Mouse (Mus musculus) intestine, embryonic 16.5 days (tissue): ENCODE measurements at regions not wholly inside any gene's neighbourhood (a gene's known extent, or its start where the extent isn't known, plus 50 kb on each side); places are given as distances from the start of the nearest gene placed in this dataset.

Experiments
- ATAC-seq: fragments of 200-750 bp; cut with Nextera tagmentation; 2 replicates; pipeline ENCODE4 v1.8.0; 2017; ENCODE audit warnings: moderate TSS enrichment, moderate library complexity
- H3K27ac ChIP-seq: fragments of 300-500 bp; sonication (generic); 2 replicates; pipeline ENCODE4 v1.5.1; 2014; ENCODE audit warnings: mild to moderate bottlenecking, low read length
- H3K27me3 ChIP-seq: fragments of 300-500 bp; sonication (generic); replicated peaks from 2 replicates; pipeline ENCODE4 v1.6.1; 2014; ENCODE audit warnings: low read length, control low read depth, mixed read lengths; ENCODE audit not compliant: control insufficient read depth, insufficient read depth
- H3K36me3 ChIP-seq: fragments of 300-500 bp; sonication (generic); 2 replicates; pipeline ENCODE4 v1.6.1; 2014; ENCODE audit warnings: low read length, control low read depth; ENCODE audit not compliant: control insufficient read depth, insufficient read depth
- H3K4me1 ChIP-seq: fragments of 300-500 bp; sonication (generic); 2 replicates; pipeline ENCODE4 v1.6.1; 2014; ENCODE audit warnings: low read length, control low read depth, mixed read lengths; ENCODE audit not compliant: control insufficient read depth, insufficient read depth
- H3K4me2 ChIP-seq: fragments of 300-500 bp; sonication (generic); 2 replicates; pipeline ENCODE4 v1.6.1; 2014; ENCODE audit warnings: low read depth, low read length, control low read depth
- H3K4me3 ChIP-seq: fragments of 300-500 bp; sonication (generic); 2 replicates; pipeline ENCODE4 v1.5.1; 2014; ENCODE audit warnings: mild to moderate bottlenecking, low read length
- H3K9ac ChIP-seq: fragments of 300-500 bp; sonication (generic); 2 replicates; pipeline ENCODE4 v1.6.1; 2014; ENCODE audit warnings: low read depth, low read length
- H3K9me3 ChIP-seq: fragments of 300-500 bp; sonication (generic); 2 replicates; pipeline ENCODE4 v1.6.1; 2016; ENCODE audit warnings: low read length, control low read depth; ENCODE audit not compliant: control insufficient read depth
- WGBS: fragments of 180-500 bp; shearing (Covaris S2); extraction: QIAGEN DNeasy Blood & Tissue Kit; methylation state at CpG from one replicate; pipeline ENCODE4 v1.1.7; 2014; 5-methylcytosine and 5-hydroxymethylcytosine counted together

DNA sequence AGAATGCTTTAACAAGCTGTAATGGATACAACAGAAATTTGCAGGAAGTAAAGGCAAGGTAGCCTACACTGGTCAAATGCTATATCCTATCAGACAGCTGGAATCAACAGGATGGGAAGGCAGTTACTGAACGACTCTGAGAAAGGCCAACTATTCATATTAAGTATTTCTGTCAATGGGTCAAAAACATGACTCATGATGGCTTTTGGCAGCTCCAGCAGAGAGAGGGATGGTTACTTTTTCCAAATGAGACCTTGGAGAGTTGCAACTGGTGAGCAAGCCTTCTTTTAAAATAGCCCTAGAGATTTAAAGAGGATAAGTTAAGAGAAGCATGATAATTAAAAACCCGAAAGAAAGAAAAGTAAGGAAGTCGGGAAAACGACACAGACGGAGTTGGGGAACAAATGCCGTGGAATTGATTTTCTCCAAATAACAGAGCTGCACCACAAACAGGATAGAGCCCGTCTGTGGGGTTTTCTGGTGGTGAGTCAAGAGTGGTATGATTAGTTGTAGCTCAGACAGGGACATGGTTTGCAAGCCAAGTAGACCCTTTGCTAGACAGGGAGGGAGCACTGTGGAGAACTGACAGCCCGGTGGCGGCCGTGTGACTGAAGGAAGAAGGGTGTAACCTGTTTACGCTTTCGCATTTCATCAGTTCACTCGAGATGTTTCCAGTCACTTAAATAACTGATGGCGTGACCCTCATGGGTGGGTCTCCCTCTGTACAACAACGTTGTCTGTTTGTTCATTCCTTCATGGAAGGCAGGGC is 3638.1 kb upstream of the Gm7489 start:
- Histone ChIP-seq H3K27ac (no peak overlapping the region), H3K27me3 (no peaks in the 10 kb centered on the region), H3K36me3 (no peaks in the 10 kb centered on the region), H3K4me3 (no peak overlapping the region), H3K4me1 (no peaks in the 10 kb centered on the region), H3K4me2 (no peak overlapping the region), H3K9ac (no peak overlapping the region), H3K9me3 (no peaks in the 10 kb centered on the region)
- 80% methylated on average over 15 of the region's 15 CpGs for WGBS
- ATAC-seq, result no peak

DNA sequence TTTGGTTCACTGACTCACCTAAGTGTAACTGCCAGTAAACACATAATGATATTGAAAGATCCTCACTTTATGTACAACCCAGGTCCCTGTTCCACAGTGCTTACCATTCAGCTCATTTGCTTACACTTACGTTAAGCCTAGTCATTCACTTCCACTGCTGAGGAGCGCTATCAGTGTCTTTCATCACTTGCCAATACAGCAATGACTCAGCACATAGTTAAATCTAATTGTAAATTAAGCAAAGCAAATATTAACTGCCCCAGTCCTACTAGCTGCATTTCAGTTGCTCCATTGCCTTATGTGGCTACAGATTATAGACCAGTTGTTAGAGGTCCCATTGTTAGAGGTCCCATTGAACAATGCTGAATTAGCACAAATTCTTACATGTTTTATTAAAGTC is 3624.6 kb upstream of the Gm7489 start:
- ATAC-seq, result no peak
- H3K9me3 ChIP-seq, result no peaks in the 10 kb centered on the region
- WGBS, result 81% methylated on average over 2 of the region's 2 CpGs
- no peaks in the 10 kb centered on the region for H3K36me3 ChIP-seq
- no peak overlapping the region for H3K27ac ChIP-seq
- no peaks in the 10 kb centered on the region for H3K27me3 ChIP-seq
- H3K4me3 ChIP-seq, result no peak overlapping the region
- H3K9ac ChIP-seq, result no peak overlapping the region
- no peaks in the 10 kb centered on the region for H3K4me1 ChIP-seq
- no peak overlapping the region for H3K4me2 ChIP-seq

DNA sequence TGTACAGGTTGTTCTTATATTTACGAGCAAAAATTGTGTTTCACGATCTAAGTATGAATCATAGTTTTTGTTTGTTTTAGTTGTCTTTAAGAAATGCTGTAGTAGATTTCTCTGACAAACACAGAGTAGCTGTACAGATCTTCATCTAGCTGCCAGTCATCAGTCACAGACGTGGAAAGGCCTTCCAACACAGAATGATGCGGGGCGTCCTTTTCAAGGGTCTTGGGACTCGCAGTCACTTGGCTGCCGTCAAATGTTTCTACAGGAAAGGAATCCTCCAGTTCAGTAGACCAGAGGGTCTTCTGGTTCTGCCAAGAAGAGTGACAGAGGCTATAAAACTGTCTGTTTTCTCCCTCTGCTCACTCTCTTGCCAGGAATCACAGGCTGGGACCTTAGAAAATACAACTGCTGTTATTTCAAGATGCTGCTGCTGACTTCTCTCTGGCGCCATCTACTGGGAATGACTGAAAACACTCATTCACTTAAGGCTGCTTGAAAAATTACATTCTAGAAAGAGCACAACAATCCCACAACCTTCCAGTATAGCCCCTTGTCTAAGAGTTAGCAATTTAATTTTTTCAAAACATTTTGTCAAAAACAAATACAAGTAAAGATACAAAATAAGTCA is 3623.3 kb upstream of the Gm7489 start:
- no peaks in the 10 kb centered on the region for H3K4me1 ChIP-seq
- WGBS, result 60% methylated on average over 8 of the region's 8 CpGs
- H3K27ac ChIP-seq, result no peak overlapping the region
- no peak overlapping the region for H3K4me2 ChIP-seq
- no peak overlapping the region for H3K4me3 ChIP-seq
- no peaks in the 10 kb centered on the region for H3K27me3 ChIP-seq
- no peaks in the 10 kb centered on the region for H3K36me3 ChIP-seq
- no peaks in the 10 kb centered on the region for H3K9me3 ChIP-seq
- ATAC-seq, result no peak
- H3K9ac ChIP-seq, result no peak overlapping the region

DNA sequence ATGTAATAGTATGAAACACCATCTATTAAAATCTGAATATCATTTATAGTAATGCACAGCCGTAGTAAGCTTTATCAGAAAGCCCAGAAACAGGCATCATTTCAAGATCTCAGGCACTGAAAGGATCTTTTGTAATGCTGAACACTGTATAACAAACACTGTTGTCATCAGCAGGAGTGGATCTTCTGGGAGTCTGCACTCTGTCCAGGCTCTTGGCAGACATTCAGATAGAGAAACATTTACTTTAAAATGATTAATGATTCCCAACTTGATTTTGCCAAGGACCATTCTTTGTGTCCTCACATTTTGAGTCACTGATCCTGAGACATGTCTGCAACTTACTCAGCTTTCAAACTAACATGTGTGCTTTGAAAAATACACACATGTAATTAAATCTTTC is 3617.2 kb upstream of the Gm7489 start:
- no peak overlapping the region for H3K27ac ChIP-seq
- peak; percentile 65; the same call in 1 of the 2 replicates for ATAC-seq
- 30% methylated on average over 1 of the region's 1 CpGs for WGBS

DNA sequence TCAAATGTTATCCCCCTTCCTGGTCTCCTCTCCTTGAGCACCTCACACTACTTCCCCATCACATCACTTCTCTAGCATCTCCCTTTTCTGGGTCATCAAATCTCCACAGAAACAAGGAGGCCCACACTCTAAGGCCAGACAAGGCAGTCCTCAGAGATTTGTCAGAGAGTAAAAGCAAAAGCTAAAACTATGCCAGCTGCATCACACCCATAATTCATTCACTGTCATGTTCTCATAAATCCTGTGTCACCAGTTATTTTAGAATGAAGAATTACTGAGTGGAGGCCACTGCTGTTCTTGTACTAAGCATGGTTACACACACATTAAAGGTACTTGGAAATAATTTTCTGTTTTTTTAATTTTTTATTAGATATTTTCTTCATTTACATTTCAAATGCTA is 3613.1 kb upstream of the Gm7489 start:
- no peak overlapping the region for H3K4me2 ChIP-seq
- no peak overlapping the region for H3K4me3 ChIP-seq
- no peaks in the 10 kb centered on the region for H3K9me3 ChIP-seq
- no peaks in the 10 kb centered on the region for H3K4me1 ChIP-seq
- H3K9ac ChIP-seq, result no peak overlapping the region
- H3K36me3 ChIP-seq, result no peaks in the 10 kb centered on the region
- no peak for ATAC-seq
- H3K27me3 ChIP-seq, result no peaks in the 10 kb centered on the region
- no peak overlapping the region for H3K27ac ChIP-seq

More for the DNA sequence above, 3617.2 kb upstream of the Gm7489 start:
- Histone ChIP-seq H3K36me3 (no peaks in the 10 kb centered on the region), H3K9ac (no peak overlapping the region), H3K9me3 (no peaks in the 10 kb centered on the region), H3K27me3 (no peaks in the 10 kb centered on the region), H3K4me2 (no peak overlapping the region), H3K4me1 (no peaks in the 10 kb centered on the region), H3K4me3 (no peak overlapping the region)

DNA sequence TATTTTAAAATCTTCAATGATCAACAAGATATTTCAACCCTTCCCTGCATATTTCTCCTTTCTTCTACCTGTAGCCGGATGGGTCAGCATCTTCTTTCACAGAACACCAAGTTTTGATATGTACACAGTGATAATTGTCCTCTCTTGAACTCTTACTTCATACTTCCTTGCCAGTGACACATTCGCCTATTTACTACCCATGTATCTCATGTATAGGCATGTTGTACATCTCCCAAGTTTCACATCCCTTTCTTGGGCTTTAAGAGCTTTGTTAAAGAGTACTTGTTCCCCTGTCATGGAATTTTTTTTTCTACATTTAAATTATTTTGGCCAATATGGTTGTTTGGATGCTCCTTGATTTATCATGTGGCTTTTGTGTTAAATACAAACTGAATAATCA is 3602.1 kb upstream of the Gm7489 start:
- H3K9me3 ChIP-seq, result no peaks in the 10 kb centered on the region
- no peak overlapping the region for H3K4me2 ChIP-seq
- no peaks in the 10 kb centered on the region for H3K27me3 ChIP-seq
- ATAC-seq, result no peak
- no peak overlapping the region for H3K9ac ChIP-seq
- no peak overlapping the region for H3K27ac ChIP-seq
- 78% methylated on average over 2 of the region's 2 CpGs for WGBS
- no peaks in the 10 kb centered on the region for H3K4me1 ChIP-seq
- H3K36me3 ChIP-seq, result no peaks in the 10 kb centered on the region
- H3K4me3 ChIP-seq, result no peak overlapping the region

DNA sequence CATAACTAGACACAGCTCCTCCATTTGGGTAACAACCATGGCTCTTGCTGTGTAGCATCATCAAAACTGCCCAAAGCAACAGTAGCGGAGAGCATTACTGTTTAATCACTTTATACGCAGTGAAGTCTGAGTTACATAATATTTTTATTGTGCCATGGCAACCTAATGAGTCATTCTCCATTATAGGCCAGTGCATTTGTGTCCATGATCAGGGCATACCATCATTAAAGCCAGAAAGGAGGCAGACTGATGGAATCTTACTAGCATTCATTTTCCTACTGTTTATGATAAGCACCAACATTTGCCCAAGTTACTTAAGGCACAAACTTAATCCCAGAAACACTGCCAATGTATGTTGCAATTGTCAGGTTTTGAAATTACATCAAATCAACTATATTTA is 3601.2 kb upstream of the Gm7489 start:
- H3K4me2 ChIP-seq, result no peak overlapping the region
- no peaks in the 10 kb centered on the region for H3K27me3 ChIP-seq
- no peak overlapping the region for H3K9ac ChIP-seq
- ATAC-seq, result no peak
- H3K36me3 ChIP-seq, result no peaks in the 10 kb centered on the region
- 91% methylated on average over 2 of the region's 2 CpGs for WGBS
- H3K4me1 ChIP-seq, result no peaks in the 10 kb centered on the region
- H3K27ac ChIP-seq, result no peak overlapping the region
- H3K9me3 ChIP-seq, result no peaks in the 10 kb centered on the region
- H3K4me3 ChIP-seq, result no peak overlapping the region

DNA sequence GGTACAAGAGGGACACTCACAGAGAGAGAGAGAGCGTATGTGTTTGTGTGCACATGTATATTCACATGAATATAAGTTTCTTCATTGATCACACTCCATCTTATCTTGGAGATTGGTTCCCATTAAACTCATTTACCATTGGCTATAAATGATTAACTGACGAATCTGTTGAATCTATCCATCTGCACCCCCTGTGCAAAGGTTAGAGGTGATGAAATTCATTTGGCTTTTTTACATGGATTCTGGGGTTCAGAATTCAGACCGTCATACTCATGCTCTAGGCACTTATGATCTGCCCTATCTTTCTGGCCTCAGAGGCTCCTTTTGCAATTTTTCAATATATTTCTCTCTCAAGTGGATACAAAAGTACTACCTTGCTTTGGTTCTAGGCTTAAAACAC is 3582.9 kb upstream of the Gm7489 start:
- no peaks in the 10 kb centered on the region for H3K27me3 ChIP-seq
- no peak for ATAC-seq
- 90% methylated on average over 3 of the region's 3 CpGs for WGBS

DNA sequence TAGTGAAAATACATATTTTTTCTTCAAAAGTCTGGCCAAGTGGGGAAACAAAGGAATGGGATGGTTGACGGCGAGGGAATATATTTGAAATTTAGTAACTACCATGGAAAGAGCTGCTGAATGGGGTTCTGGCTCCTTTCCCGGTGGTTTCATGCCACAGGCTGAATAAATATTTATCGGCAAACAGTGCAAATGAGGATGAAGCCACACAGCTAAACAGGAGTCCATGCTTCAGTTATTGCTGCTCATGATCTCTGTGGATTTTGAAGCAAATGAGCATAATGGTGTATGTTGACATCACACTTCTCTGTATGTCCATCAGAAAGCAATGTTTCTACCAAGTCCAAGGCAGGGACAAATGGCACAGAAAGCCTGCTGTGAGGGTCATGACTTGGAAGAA is 3580.6 kb upstream of the Gm7489 start:
- Histone ChIP-seq H3K9me3 (no peaks in the 10 kb centered on the region), H3K4me2 (no peak overlapping the region), H3K4me1 (no peaks in the 10 kb centered on the region), H3K27ac (no peak overlapping the region), H3K9ac (no peak overlapping the region), H3K36me3 (no peaks in the 10 kb centered on the region), H3K4me3 (no peak overlapping the region), H3K27me3 (no peaks in the 10 kb centered on the region)
- no peak for ATAC-seq
- WGBS, result 76% methylated on average over 4 of the region's 4 CpGs

More for the DNA sequence above, 3582.9 kb upstream of the Gm7489 start:
- H3K4me2 ChIP-seq, result no peak overlapping the region
- H3K4me3 ChIP-seq, result no peak overlapping the region
- H3K4me1 ChIP-seq, result no peaks in the 10 kb centered on the region
- H3K9ac ChIP-seq, result no peak overlapping the region
- H3K9me3 ChIP-seq, result no peaks in the 10 kb centered on the region
- no peak overlapping the region for H3K27ac ChIP-seq
- no peaks in the 10 kb centered on the region for H3K36me3 ChIP-seq

DNA sequence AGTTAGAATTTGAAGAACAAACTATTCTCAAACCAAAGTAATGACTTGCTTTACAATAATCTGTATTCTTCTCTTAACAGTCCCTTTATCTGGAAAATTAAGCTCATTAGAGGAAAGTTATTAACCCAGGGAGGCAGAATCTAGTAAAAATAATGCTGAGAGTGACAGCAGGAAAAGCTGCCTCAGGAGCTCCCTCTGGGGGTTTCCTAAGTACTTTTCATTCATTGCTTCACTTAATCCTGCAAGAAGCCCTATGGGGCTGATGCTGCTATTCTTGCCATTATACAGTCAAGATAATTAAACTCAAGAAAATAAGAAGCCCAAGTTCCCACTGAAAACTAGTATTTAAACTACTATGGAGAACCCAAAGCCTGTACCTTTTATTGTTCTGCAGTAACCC is 3563.9 kb upstream of the Gm7489 start:
- no peaks in the 10 kb centered on the region for H3K4me1 ChIP-seq
- H3K27me3 ChIP-seq, result no peaks in the 10 kb centered on the region
- H3K27ac ChIP-seq, result no peak overlapping the region
- no peak overlapping the region for H3K4me3 ChIP-seq
- no peaks in the 10 kb centered on the region for H3K36me3 ChIP-seq
- no peak overlapping the region for H3K4me2 ChIP-seq
- H3K9ac ChIP-seq, result no peak overlapping the region
- ATAC-seq, result no peak
- no peaks in the 10 kb centered on the region for H3K9me3 ChIP-seq
